Mouse (Mus musculus): ENCODE results near the gene Ltbp4.
A peak's percentile ranks its signal among the peaks of the same experiment; 100 is the strongest.

Ltbp4 gene

DNA sequence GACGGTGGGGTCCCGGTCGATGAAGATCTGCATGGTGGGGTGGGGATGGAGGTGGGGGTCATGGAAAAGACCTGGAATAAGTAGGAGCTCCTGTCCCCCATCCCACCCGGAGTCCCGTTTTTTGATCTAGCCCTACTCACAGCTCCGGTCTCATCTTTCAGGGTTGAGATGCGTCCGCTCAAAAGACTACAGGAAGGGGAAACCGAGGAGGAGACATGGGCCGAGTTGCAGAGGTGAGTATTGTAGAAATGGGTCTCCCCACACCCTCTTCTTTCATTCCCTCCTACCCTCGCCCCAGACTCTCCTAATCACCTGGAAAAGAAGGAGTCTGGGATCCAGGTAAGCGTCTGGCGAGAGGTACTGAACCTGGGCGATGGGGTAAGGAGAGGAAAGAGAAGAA lies 17.8 kb upstream of the Ltbp4 start:
- no peak for DNase-seq

DNA sequence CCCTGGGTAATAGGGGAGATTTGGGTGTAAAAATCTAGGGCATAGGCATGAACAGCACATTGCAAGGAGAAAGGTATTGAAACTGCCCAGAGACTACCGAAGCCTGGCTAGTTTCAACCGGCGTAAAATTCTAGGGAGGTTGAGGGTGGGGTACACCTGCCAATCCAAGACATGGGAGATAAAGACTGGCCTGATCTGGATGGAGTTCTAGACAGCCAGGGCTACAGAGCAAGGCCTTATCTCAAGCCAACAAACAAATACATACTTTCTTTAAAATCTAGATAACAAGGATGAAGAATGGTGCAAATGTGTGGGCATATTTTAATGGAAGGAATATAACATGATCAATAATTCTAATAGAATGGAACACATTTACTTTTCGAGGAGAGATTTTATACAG lies 17.3 kb upstream of the Ltbp4 start:
- no peak for DNase-seq

DNA sequence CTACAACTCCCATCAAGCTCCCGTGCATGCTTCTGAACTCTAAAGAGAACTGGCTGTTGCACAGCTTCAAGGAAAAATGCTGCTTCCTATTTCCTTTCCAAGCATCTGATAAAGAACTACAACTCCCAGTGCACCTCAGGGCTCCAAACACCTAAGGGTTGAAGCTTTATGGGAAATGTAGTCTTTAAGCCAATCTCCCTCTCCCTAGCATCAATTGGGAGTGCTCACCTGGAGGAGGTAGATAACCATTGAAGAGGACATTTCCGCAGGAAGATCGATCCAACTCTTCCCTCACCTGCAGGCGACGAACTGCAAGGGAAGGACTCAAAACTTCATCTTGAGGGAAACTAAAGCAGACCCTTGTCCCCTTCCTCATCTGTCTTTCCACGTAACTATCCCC lies 16.7 kb upstream of the Ltbp4 start:
- no peak for DNase-seq

- DNase-seq, result no peak
Measured at GRCm38 (mm10) chr7:27345444-27345843, 8.0 kb upstream of the Ltbp4 start.

DNA sequence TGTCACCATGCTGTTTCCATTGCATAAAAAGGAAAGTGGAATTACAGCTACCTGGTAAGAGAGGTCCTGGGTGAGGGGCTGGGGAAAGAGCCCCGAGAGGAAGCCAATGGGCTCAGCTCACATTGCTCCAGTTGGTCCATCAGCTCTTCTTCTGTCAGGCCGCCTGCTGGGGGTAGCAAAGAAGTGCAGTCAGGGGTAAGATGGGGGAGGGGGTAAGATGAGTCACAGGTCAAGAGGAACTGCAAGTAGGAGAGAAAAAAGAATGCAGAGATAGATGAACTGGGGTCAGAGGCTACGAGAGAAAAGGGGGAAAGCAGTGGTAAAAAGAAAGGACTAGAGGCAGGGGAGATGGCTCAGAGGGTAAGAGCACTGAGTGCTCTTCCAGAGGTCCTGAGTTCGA lies 5.1 kb upstream of the Ltbp4 start:
- no peak for DNase-seq

GRCm38 (mm10) chr7:27339519-27339918 lies 2.0 kb upstream of the Ltbp4 start:
- no peak for DNase-seq

DNA sequence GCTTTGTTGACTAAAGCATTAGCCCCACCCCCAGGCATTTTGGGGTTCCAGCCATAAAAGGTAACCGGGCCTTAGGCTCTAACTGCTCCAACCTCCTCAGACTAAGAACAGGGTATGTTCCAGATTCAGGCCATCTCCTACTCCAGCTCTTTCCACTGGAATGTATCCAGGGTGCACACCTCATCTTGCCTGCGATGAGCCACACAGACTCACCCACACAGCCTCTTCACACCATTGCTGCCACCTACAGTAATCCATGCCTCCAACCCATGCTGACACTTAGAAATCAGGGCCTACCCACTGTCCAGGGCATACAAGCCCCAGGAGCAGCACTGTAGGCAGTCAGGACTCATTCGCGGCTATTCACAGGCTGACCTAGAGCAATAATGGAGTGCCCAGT lies 1.6 kb upstream of the Ltbp4 start:
- DNase-seq, result no peak

- peak; percentile 83 for DNase-seq
Measured at GRCm38 (mm10) chr7:27335928-27336823, 1.3 kb downstream of the Ltbp4 start.

- no peak for DNase-seq
Measured at GRCm38 (mm10) chr7:27335011-27335720, 2.3 kb downstream of the Ltbp4 start.

DNA sequence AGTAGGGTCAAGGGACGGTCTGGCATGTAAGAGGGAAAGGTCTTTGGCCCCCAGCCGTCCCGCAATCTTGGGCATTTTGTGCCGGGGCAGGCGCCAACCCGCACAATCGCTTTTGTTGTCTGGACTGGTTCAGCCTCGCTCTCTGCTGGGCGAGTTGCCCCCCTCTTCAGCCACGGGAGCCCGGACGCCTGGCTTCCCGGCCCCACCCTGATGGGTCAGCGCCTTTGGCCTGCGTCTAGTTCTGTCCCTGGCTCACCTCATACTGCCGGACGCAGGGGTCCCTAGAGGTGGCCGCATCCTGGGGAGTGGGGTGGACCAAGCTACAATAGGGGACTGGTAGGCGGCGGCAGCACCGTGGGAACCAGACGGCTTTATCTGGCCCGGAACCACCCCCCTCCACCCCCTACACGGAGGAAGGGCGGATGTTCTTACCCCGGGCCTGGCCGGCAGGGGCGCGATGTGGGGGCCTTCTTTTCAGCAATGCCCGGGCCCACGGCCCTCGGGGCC lies 3.0 kb downstream of the Ltbp4 start:
- no peak for DNase-seq

DNA sequence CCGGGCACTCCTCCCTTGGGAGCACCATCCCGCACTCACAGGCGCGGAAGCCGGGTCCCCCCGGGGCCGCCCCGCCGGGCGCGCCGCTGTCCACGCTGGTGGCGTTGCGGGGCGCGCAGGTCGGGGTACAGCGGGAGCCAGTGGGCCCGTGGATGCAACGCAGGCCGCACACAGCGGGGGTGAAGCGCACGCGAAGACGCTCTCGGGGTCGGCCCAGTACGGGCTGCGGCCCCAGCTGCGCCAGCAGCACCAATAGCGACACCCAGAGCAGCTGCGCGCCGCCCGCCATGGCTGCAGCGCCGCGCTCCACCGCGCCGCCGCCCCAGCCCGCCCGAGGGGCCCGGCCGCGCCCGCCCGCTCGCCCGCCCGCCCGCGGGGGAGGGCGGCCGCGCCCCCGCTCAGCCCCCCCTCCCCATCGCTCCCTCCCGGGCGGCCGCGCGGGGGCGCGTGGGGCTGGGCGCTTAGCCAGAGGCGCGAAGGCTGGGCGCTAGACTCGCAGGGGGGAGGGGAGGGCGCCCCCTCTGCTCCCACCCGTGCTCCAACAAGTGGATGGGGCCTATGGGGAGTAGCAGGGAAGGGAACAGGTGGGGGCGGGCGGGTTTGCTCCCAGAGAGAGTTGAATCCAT lies 4.1 kb downstream of the Ltbp4 start:
- DNase-seq, result no peak

DNA sequence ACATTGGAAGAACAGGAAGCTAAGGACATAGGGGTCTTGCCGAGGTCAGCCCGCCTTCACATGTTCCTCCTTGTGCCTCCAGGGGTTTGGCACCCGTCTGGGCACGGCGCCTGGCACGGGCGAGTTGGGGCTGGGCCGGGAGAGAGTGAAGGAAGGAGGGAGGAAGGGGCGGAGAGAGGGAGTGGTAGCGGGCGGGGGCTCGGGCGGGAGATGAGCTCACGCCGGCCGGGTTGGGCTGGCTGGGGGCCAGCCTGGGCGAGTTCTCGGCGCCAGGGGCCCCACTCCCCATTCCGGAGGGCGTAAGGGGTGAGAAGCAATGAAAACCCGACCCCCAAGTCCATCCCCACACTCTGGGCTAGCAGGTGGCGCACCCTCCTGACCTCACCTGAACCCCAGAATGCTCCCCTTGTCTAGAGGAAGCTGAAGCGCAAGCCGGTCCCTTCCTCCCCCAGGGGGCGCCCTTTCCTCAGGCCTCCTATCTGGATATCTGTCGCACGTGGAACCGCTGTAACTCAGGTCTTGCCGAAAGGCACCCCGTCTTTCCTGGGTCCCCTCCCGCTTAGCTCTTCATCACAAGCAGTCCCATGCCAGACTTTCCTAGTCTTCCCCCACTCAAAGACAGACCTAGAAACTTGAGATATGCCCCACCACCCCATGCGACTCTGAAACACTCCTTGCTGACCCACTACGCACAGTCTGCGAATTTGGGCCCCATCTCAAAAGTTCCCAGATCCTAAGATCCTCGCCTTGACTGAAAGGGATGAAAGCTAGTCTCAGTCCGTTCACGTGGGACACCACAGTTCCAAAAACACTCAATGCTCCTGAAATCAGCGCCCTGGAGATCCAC lies 4.9 kb downstream of the Ltbp4 start:
- peak; percentile 91 for DNase-seq

DNA sequence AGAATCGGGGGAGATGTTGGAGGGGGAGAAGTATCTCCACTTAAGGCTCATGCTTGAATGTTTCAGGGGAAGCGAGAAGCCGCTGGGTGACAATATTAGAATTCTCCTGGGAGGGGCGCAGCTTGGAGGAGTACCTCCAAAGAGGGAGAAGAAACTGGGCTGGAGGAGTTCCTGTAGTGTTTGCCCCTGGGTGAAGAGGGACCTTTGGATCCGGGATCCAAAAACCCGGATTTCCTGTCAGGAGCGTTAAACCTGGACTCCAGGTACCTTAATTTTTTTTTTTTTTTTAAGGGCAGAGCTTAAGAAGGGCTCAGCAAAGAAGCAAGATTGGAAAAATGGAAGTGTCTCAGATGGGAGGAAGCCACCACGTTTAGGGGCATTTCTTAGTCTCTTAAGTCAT lies 5.6 kb downstream of the Ltbp4 start:
- DNase-seq, result no peak

- no peak for DNase-seq
Measured at GRCm38 (mm10) chr7:27331541-27331851, 6.0 kb downstream of the Ltbp4 start.

DNA sequence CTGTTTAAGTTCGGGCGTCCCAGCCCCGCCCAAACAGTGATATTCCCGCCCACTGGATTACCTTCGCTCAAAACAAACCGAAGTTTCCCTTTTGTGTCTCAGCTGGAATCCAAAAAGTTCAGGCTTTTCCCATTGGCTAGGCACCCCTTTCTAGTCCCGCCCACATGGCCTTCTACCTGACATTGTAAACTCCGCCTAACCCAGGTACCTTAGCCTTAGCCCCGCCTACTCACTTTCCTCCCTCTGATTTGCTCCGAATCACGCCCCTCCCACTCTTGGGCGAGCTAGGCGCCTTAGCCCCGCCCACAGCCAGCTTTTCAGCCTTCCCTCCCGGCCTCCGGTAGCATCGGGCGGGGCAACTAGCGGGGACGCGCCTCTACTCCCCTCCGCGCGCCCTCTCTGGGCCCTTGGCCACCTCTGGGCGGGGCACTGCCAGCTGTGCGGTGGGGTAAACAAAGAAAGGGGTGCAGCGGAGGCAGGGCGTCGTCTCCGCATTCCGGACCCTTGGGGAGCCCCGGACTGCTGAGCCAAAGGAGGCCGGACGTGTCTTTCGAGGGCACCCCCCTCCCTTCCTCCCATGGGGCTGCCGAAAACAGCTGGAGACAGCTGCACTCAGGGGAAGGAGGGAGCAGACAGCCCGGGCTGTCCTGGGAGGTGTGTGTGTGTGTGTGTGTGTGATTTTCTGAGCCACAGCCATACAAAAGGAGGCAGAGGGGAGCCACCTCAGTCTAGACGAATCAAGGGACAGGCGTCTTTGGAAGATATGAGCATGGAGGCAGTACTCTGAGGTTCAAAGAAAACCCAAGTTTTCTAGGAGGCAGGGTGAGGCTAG lies 6.6 kb downstream of the Ltbp4 start:
- peak; percentile 87 for DNase-seq

GRCm38 (mm10) chr7:27329981-27330380 lies 7.5 kb downstream of the Ltbp4 start:
- no peak for DNase-seq

- DNase-seq, result peak; percentile 92
Measured at GRCm38 (mm10) chr7:27329326-27329947, 8.1 kb downstream of the Ltbp4 start.

DNA sequence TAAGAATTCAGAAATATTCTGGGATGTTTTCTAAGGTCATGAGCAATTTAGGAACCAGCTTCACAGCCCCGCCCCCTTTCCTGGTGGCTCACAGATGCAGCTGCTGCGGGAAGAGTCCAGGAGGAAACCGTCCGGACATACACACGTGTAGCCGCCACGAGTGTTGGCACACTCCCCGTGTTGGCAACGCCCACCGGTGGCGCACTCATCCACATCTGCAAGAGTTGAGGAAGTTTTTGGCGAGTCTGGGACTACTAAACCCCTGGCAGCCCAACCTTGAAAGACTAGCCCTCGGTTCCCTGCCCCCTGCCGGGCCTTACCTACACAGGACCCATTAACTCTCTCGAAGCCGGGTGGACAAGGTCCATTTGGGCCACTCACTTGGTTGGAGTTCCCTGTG lies 8.8 kb downstream of the Ltbp4 start:
- no peak for DNase-seq

DNA sequence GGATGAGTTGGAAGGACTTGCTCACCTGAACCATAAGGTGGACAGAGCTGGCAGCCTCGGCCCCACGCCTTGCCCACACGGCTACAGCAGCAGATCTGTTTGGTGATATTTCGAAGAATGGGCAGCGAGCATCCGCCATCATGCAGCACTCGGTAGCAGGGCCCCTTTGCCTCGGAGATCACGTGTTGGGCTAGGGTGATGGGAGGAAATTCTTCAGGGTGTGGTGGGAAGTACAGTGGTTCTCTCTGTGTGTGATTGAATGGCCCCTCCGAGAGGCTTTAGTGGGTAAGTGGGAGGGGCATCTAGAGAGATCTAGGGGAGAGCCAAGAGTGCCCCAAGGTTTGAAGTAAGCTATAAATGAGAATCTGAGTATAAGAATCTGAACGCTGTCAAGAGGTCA lies 9.3 kb downstream of the Ltbp4 start:
- DNase-seq, result no peak

- DNase-seq, result no peak
Measured at GRCm38 (mm10) chr7:27327500-27327899, 10.0 kb downstream of the Ltbp4 start.

DNA sequence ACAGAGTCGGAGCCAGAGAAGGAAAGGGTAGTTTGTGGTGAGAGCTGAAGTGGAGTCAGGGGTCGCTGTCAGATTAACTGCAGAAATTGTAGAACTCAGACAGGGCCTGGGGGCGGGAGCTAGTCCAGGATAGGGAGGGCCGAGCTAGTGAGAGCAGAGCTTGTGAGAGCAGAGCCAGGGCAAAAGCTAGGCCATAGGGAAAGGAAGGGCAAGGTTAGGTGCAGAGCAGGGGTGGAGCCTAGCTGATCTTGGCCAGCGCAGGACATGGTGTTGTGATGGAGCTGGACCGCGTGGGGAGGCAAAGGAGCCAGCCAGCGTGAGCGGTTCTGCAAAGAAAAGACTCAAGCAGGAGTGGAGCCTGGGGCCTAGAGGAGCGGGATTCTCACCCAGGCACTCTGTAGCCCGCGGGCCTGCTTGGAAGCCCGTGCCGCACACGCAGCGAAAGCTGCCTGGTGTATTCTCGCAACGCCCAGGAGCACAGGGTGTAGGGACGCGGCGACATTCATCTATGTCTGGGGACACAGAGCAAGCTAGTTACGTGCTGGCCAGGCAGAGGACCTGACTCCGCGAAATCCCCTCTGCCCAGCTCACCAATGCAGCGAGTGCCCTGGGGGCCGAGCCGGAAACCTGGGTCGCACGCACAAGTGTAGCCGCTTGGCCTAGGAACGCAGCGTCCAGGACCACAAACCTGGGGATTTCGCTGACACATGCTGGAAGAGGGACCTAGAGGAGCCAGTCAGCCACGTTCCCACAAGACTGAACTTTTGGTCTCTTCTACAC lies 11.2 kb downstream of the Ltbp4 start:
- DNase-seq, result no peak
